Mouse (Mus musculus) Muller cell, postnatal 12 days (primary cell): ENCODE data around the gene Tcp11l2.

ENCODE experiments used
- DNase-seq: peaks from one replicate; pipeline ENCODE4 v3.0.0-alpha.2; 2015; ENCODE audit errors: inconsistent ontology term

The Tcp11l2 gene

DNA sequence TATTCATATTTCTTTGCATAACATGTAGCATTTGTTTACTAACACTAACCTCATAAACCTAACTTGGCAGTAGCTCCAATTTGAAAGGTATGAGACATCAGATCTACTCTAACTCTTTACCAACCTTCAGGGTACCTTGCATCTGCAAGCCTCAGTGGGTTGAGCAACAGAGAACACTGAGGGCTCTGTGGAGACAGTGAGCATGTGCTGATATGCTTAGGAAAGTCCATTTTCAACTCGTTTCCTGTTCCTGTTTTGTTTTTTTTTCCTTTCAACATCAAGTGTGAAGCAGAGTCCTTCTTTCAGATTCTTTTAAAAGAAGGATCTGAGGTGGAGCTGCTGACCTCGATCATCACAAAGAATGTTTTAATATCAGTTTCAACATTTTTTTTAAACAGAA, 20.3 kb upstream of the Tcp11l2 start:
- no peak for DNase-seq

DNA sequence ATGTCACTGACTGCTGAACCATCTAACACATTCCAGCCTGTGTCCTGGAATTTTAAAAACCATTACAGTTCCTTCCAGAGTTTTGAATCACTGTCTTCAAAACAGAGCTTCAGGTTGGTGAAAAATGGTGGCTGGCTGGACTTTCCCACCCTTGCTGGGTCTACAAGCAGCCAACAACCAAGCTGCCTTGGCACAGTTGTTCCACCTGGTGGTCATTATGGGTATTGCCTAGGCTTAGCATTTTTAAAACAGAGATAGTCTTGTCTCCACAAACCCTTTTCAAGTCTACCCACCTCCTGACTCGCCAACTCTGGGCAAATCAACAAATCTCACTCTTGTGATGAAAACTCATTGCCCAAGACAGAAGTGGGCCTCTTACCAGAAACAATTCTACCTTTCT, 17.9 kb upstream of the Tcp11l2 start:
- no peak for DNase-seq

DNA sequence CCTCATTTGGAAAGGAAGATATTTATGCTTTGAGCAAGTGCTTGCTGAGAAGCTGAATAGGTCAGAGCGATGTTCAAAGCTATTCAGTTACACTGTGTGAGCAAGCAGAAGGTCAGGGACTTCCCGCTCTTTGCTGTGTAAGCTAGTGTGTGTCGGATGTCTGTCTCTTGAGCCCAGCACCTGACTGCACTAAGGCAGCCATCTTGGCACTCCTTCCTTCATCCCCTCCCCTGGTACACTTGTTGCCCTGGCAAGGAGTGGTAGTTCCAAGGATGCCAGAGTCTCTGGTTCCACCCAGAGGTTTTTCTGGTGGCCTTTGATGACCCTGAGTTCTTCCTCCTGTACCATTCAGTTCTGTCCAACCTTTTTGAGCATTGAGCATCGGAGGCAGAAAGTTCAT, 16.4 kb upstream of the Tcp11l2 start:
- DNase-seq, result no peak

DNA sequence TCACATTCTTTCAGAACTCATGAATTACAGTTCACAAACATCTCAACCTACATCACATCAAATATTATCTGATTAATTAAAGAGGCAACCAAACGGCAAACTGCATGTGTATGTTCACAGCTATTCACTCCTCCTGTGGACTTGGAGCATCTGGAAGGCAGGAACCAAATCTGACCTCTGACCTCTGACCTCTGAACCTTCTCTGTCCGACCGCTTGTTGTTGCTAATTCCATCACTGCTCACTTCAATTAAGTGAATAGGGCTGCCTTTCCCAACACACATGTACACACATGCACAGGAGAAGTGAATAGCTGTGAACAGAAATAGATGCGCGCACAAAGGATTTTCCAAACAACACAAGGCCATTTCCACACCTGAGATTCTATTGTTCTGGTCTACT, 14.3 kb upstream of the Tcp11l2 start:
- DNase-seq, result no peak

DNA sequence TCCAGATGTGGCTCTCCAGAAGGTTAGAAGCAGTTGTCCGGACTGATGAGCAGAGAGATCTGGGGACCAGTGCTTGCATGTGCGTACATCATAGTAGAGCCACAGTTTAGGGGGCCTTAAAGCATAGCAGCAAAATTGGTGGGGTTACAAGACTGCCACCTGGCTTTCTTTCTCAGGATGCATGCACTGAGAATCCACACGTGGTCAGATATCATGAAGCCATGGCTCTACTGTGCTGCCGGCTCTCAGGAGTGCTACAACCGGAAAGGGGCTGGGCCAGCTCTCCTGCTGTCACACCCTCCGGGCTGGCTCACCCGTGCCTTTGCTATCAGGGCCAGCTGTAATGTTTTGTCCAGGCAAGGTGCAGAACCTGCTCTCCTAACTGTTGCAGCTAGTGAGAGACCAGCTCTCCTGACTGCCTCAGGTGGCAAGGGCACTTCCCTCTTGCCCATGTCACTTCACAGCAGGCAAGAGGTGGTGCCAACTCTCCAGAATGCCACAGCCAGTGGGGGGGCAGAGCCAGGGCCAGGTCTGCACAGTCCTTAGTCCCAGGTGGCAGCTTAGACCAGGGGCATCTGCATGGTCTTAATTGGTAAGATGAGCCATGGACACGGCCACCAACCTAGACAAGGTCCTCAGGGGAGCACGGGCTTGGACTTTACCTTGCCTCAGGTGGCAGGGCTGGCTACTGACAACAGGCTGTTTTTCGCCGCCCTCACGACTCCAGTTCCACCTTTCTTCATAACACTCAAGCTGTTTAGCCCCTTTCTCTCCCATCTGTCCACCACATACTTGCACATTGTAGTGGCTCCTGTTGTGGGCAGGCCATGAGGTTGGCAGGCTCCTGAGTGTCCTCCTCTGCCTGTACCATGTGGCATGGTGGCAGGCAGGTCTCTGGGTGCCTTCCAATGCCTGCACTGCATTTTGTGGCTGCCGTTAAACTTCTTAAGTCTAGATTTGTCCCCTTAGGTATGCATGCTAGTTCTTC, 13.6 kb upstream of the Tcp11l2 start:
- DNase-seq, result no peak

DNA sequence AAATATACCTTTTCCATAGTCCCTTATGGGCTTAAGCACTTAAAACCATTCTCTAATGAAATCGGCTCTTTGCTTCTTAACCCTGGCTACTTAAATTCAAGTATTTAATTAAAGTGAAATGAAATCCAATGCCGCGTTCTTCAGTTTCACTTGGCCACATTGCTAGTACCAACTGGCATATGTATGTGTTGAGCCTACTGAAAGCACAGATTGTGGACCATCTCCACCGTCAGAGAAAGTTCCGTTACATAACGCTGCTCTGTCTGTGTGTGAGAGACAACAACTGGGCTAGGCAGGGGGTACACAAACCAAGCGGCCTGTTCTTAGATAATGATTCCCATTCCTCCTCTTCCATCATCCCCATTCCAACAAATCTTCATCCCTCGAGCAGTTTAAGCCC, 12.0 kb upstream of the Tcp11l2 start:
- DNase-seq, result no peak

DNA sequence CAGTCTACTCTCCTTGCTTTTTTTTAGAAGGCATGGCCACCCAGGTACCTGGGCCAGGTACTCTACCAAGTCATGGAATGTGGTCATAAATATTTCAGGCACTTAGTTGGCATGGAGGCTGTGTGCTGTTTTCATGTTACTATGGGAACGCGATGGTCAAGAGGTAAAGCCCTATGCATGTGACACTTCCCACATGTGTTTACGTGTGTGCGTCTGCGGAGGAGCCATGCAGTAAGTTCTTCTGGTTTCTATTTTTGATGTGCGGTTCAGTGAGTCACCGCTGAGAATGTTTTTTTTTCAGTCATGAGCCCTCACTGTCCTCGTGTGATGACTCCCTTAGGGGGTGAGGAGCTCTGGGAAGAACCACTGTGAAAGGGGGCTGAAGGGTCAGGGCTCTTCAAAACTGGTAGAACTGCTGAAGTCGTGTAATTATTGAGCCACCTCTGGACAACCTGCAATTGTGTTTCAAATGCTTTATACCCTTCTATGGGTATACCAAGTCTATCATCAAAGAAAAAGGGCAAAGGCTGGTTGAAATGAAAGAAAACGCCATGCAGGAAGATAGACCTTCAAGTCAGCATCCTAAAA, 5.3 kb upstream of the Tcp11l2 start:
- no peak for DNase-seq

DNA sequence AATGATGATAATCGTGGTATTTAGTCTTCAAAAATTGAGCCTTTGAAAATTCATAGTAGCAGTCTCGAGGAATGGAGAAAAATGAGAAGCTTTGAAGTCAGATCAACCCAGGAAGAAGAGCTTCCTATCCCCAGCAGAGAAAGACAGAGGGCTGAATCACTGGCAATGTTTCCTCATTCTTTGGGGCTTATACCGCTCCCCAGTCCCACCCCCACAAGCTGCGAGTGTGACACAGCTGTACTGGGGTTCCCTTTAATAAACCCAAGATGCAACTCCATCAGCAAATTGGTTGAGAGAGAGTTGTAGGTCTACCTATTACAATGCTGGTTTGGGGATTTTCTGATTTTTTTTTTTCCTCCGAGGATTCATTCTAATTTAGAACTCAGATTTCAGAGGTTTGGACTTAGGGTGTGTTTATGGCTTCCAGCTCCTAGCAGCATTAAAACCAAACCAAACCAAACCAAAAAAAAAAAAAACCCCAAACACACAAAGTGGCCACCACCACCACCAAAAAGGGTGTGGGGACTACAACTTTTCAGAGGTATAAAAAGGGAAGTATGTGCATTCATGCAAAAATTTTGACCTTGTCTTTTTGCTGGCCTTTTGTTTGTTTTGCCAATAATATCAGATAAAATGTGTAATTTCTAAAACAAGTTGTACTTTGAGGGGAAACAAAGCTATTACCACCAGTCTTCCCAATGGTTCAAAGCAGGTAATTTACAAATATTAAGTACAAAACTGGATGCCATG, 2.6 kb upstream of the Tcp11l2 start:
- DNase-seq, result no peak

DNA sequence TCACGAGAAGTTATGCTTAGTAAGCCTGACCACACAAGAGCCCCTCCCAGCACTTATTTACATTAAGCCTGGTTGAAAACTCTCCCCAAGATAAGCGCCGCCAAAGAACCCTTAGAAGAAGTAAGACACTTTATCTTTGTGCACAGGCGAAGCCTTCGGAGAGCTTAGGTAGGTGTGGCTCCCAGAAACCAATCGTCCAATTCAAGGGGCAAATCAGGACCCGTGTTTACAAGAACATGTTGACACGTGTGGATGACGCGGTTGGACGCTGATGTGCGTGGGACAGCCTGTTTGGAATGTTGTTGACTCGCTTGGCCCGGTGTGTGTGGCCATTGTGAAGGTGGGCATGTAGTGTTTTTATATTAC, 414 bp upstream of the Tcp11l2 start:
- no peak for DNase-seq

DNA sequence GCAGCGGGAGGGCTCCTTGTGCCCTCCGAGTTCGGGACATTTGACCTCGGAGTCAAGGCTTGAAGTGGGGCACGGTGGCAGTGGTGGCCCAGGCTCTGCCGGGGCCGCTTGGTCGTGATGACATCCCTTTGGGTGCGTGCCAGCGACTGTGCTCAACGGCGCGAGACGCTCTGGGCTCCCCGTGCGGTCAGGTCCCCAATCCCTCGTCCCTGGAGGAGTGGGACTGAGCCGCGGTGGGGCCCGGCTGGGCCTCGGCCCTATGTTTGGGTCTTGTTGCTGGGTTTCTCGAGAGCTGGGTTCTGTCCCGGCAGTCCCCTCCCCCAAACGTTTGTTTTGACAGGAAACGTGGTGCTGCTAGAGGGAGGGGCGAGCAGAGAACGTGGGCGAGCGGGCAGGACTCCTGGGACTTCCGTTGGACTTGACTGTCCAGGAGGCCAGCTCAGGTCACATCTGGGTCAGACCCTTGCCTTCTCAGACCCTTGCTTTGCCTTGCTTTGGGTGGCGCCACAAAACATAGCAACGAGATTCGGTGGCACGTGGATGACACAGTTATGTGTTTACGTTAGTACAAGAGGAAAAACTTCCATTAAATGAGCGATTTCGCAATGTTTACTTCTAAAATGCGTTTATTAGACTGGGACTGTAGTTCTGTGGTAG, 773 bp downstream of the Tcp11l2 start:
- DNase-seq, result peak; percentile 84

DNA sequence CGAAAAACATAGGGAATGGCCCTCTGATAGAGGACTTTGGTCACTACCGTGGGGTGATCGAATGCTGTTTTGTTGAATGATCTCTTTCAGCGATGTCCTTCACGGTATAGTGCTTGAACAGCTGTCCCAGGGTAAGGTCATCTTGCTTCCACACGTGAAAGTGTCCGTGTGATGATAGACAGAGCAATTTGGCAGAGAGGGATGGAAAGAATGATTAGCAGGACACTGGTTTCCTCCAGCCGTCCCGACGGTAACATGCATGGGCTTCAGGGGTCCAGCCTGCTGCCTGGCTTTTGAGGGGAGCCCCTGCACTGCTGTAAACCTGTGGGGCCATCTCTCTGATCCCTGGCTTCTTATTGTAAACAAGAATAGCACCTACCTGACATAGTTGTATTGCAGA, 2.3 kb downstream of the Tcp11l2 start:
- DNase-seq, result no peak

DNA sequence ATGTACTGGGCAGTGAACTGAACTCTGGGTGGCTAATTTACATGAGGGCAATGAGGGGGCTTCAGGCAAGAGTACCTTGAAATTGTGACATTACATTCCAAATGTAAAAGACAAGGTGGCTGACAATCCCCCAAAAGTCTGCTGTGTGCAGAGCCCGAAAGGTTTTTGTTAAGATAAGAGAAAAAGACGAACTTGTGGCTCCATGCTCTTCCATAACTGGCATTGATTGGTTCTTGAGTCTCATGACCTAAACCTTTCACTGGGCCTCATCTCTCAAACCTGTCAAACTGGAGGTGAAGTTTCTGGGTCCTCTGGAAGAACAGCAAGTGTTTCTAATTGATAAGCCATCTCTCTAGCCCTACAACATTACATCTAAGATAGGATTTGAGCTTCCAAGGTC, 3.1 kb downstream of the Tcp11l2 start:
- no peak for DNase-seq

DNA sequence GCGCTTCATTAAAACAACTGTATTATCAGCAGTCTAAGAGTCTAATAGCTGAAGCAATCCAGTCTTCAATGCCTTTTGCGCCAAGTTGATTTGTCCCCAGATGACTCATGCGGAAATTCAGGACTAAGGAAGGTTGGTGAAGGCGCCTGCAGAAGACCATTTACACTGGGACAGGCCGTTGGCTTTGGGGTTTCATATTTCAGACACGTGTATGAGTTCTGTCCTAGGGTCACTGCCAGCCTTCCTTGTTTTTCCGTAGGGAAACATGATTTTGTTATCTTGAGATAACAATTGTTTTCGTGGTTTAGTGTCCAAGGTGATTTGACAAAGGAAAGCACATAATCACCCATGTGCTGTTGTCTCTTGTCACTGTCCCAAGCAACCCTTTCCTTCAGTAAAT, 4.8 kb downstream of the Tcp11l2 start:
- DNase-seq, result no peak

DNA sequence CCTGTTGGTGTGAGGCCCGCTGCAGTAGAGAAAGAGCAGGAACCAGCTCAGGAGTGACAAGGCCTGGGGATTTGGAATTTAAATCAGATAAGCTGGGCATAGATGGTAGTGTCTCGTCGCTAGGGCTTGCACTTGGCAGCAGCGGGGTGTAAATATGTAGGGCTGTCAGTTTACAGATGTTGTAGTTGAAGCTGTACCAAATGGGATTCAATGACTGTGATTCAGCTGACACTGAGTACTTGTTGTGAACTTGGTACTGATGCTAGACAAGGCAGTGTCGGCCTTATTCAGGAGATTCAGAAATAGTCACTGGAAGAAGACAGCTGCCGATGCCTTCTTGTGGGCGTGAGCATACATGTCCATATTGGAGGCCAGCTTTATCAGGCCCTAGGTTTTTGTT, 5.8 kb downstream of the Tcp11l2 start:
- DNase-seq, result no peak

DNA sequence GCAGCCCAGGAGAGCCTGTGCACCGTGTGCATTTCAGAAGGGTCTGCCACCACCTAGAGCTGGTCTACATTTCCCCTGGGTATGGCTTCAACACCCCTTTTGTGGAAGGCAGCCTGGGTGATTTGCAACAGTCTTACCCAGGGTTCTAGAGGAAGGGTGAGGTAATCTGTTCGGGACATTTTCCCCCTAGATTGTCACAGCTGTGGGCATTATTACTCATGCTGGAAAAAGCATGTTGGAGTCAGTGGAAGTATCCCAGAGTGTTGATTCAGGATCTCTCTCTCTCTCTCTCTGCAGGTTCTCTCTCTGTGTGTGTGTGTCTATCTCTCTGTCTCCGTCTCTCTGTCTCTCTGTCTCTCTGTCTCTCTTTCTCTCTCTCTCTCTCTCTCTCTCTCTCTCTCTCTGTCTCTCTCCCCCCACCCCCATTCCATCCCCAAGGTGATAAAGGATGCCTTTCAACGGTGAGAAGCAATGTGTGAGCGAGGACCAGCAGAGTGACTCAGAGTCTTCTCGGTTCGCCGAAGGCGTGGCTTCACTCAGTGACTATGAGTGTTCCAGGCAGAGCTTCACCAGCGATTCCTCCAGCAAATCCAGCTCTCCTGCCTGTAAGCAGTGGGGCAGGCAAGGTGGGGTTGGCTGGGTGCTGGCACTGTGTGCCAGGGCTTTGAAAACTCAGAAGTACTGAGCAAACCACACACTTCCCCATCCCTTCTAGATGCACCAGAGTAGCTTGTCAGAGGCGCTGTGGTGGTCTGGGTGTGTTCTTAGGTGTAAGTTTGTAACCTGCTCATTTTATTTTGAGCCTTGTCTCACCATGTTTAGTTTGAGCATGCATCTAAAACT, 8.2 kb downstream of the Tcp11l2 start:
- peak; percentile 38 for DNase-seq

DNA sequence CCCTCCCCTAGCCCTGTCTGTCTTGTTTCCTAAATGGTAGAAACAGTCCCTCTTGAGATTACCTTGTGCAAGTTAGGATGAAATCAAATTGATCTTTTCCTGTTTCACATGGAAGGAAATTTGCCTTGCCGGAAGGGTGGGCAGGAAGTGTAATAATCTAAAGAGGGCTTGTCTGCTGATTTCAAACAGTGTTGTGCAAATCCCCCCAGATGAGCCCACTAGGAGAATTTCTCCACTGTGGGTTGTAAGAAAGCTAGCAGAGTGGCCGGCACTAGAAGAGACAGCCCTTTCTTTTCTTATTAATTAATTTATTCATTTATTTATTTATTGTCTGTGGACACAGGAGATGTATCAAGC, 8.8 kb downstream of the Tcp11l2 start:
- no peak for DNase-seq

DNA sequence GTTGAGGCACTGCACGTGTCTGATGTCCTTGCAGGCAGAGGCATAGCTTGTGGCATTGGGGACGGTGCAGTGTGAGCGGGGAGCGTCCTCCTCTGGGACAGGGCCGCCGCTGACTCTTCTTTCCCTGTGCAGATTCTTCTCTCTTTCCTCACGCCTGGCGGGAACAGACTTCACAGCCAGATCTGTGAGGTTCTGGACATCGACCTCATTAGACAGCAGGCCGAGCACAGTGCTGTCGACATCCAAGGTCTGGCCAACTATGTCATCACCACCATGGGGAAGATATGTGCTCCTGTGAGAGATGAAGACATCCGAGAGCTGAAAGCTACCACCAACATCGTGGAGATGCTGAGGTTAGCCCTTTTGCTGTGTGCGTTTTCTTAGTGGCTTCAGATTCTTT, 14.5 kb downstream of the Tcp11l2 start:
- no peak for DNase-seq

DNA sequence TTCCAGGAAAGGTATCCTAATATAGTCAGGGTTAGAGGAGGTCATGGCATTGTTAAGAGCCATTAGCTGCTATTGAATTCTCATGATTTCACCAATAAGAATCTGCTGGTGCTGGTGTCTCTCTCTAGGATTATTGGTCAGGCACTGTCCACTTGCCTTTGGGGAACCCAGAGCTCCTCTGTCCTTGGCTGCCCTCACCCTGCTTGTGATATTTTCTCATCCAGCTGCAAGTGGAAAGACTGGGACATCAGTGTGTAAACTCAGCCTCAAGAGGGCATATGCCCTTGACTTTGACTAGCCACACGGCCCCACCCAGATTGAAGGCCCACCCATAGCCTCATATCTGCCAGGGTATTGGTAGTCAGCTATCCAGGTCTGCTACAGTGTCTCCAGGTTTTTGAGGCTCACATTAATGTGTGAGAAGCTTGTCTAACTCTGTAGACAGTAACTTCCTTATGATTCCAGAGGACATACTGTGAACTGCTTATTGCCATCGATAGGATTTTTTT, 15.3 kb downstream of the Tcp11l2 start:
- DNase-seq, result no peak

DNA sequence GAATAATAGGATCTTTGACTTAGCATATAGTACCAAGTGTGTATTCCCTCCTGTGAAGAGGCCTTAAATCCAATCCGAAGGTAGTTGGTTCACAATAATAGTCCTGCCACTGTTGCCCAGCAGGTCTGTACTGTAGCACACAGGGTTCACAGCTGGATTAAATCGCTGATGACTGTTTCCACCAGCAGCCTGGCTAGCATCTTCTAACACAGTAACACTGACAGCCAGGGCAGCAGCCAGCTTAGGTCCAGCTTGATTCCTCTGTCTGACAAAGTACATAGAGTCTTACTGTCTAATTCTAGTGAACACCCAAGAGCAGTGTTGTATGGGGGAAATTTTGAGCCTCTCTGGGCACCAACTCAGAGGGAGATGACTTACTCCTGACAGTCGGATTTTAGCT, 16.3 kb downstream of the Tcp11l2 start:
- DNase-seq, result no peak

DNA sequence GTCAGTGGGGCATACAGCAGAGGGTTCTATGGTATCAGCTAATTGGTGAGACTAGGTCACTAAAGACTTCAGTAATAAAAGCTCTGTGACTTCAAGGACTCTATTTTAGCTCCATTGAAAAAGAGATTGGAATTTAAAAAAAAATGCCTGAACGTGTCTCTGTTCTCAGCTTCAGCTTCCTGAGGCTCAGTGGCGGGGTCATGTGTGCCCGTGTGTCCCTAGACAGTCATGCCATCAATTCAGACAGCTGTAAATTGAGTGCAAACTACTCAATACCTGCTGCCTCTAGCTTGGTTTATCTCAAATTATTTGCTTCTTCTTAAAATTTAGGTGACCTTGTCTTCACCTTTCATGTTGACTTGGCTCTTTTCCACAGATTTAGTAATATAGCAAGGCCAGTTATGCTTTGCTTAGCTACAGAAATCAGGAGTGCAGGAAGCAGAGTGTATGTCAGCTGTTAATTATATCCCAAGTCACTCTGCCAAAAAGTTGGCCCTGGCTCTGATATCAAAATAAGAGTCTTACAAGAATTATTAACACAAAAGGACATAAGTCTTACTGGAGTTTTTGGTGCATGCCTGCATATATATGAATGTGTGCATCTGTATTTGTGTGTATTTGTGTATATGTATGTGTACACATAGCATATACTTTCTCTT, 20.8 kb downstream of the Tcp11l2 start:
- peak; percentile 25 for DNase-seq

DNA sequence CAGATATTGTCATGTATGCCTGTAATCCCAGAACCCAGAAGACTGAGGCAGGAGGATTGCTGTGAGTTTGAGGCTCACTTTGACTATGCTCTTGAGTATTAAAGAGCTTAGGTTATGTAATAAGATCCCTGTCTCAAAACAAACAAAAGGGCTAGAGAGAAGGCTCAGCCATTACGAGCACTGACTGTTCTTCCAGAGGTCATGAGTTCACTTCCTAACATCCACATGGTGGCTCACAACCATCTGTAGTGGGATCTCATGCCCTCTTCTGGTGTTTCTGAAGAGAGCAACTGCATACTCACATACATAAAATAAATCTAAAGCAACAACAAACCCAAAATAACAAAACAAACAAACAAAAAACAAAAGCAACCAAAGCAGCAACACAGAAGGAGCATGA, 21.7 kb downstream of the Tcp11l2 start:
- no peak for DNase-seq
